Mouse (Mus musculus) E14TG2a.4 (cell line): ENCODE measurements around the gene Cdca4.

ENCODE experiments used
- CTCF ChIP-seq: conservative IDR thresholded peaks from 2 replicates; pipeline ENCODE4 v1.5.1; 2014; ENCODE audit warnings: low read length
- NANOG ChIP-seq: IDR thresholded peaks from 2 replicates; pipeline ENCODE4 v1.6.1; 2014; ENCODE audit warnings: borderline replicate concordance, low read length, mixed read lengths

DNA sequence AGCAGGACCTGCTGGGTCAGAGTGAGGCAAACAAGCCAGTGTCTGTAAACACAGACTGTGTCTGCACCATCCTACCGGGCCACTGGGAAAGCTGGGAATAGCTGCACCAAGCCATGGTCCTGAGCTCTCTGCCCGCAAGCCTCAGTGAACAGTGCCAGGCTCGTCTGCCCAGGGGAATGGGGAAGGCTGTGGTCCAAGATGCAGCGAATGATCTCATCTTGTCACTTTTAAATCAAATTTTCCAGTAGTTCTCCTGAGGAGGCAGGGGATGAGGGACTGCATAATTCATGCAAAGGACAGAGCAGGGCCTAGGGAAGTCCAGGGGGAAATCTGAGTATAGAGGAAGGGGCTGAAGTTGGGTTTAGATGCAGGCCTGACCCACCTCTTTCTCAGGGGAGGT, 21.4 kb downstream of the Cdca4 start:
- TF ChIP-seq CTCF (no peak), NANOG (no peak)
